Mouse (Mus musculus): ENCODE measurements around the gene Kif26b. TPM values are rescaled to one million over a fixed set of nuclear protein-coding genes. Genes with fewer than 3 reads are reported as not detected.

Gene Kif26b
- polyA plus RNA-seq (2014; fragmentation: Nextera tagmentation; extraction: Ambion mirVana), result 23.7 and 29.7 TPM in 2 replicates

GRCm38 (mm10) chr1:178528431-178529351 is at the start of gene Kif26b:
TSS of gene Kif26b (plus strand) at chr1:178529125.
- peaks cover 15% of the 10 kb centered on the region for H3K4me1 ChIP-seq (ENCODE audit: control insufficient read depth, insufficient read depth, low read length)
- peak within 1 kb of the TSS; percentile 71 for H3K4me3 ChIP-seq (ENCODE audit: low read depth, low read length)
- DNase-seq (ENCODE audit: low spot score) (peak; percentile 86), ATAC-seq (ENCODE audit: insufficient number of reproducible peaks, low FRiP score, low TSS enrichment, low read depth) (peak; percentile 62)
- H3K36me3 ChIP-seq (ENCODE audit: control insufficient read depth, insufficient read depth, low read length), result no peaks in the 10 kb centered on the region
- no peaks in the 10 kb centered on the region for H3K9me3 ChIP-seq (ENCODE audit: control insufficient read depth, low read length)
- WGBS, result under 1% methylated on average over 89 of the region's 92 CpGs
- H3K27me3 ChIP-seq (ENCODE audit: control insufficient read depth, insufficient read depth, low read length), result no peaks in the 10 kb centered on the region
- peak within 1 kb of the TSS; percentile 81 for H3K9ac ChIP-seq (ENCODE audit: low read length)
- H3K27ac ChIP-seq (replicated peaks; ENCODE audit: low read depth, low read length), result peak within 1 kb of the TSS; percentile 97
- peak within 1 kb of the TSS; percentile 100 for H3K4me2 ChIP-seq (ENCODE audit: low read depth, severe bottlenecking)

- no peaks in the 10 kb centered on the region for H3K4me1 ChIP-seq (ENCODE audit: control insufficient read depth, insufficient read depth, low read length)
- no peak overlapping the region for H3K4me3 ChIP-seq (ENCODE audit: low read depth, low read length)
- no peak overlapping the region for H3K27ac ChIP-seq (replicated peaks; ENCODE audit: low read depth, low read length)
- no peak overlapping the region for H3K4me2 ChIP-seq (ENCODE audit: low read depth, severe bottlenecking)
- H3K27me3 ChIP-seq (ENCODE audit: control insufficient read depth, insufficient read depth, low read length), result no peaks in the 10 kb centered on the region
- no peak overlapping the region for H3K9ac ChIP-seq (ENCODE audit: low read length)
- no peaks in the 10 kb centered on the region for H3K36me3 ChIP-seq (ENCODE audit: control insufficient read depth, insufficient read depth, low read length)
- H3K9me3 ChIP-seq (ENCODE audit: control insufficient read depth, low read length), result no peaks in the 10 kb centered on the region
- DNase-seq (ENCODE audit: low spot score) (no peak), ATAC-seq (ENCODE audit: insufficient number of reproducible peaks, low FRiP score, low TSS enrichment, low read depth) (no peak)
These were observed 45.1 kb upstream of the Kif26b start for GRCm38 (mm10) chr1:178483854-178484253.

GRCm38 (mm10) chr1:178485138-178485867 is 43.6 kb upstream of the Kif26b start:
- Histone ChIP-seq H3K9ac (ENCODE audit: low read length) (no peak overlapping the region), H3K27ac (replicated peaks; ENCODE audit: low read depth, low read length) (no peak overlapping the region), H3K27me3 (ENCODE audit: control insufficient read depth, insufficient read depth, low read length) (no peaks in the 10 kb centered on the region), H3K4me3 (ENCODE audit: low read depth, low read length) (no peak overlapping the region), H3K4me2 (ENCODE audit: low read depth, severe bottlenecking) (no peak overlapping the region), H3K9me3 (ENCODE audit: control insufficient read depth, low read length) (no peaks in the 10 kb centered on the region), H3K4me1 (ENCODE audit: control insufficient read depth, insufficient read depth, low read length) (no peaks in the 10 kb centered on the region; the same call in 1 of the 2 replicates), H3K36me3 (ENCODE audit: control insufficient read depth, insufficient read depth, low read length) (no peaks in the 10 kb centered on the region)
- DNase-seq (ENCODE audit: low spot score) (no peak), ATAC-seq (ENCODE audit: insufficient number of reproducible peaks, low FRiP score, low TSS enrichment, low read depth) (no peak)
- 83% methylated on average over 5 of the region's 5 CpGs for WGBS

- no peak for ATAC-seq (ENCODE audit: insufficient number of reproducible peaks, low FRiP score, low TSS enrichment, low read depth)
- Histone ChIP-seq H3K4me3 (ENCODE audit: low read depth, low read length) (no peak overlapping the region), H3K9me3 (ENCODE audit: control insufficient read depth, low read length) (no peaks in the 10 kb centered on the region), H3K36me3 (ENCODE audit: control insufficient read depth, insufficient read depth, low read length) (no peaks in the 10 kb centered on the region), H3K4me2 (ENCODE audit: low read depth, severe bottlenecking) (no peak overlapping the region), H3K27me3 (ENCODE audit: control insufficient read depth, insufficient read depth, low read length) (no peaks in the 10 kb centered on the region), H3K27ac (replicated peaks; ENCODE audit: low read depth, low read length) (no peak overlapping the region), H3K9ac (ENCODE audit: low read length) (no peak overlapping the region), H3K4me1 (ENCODE audit: control insufficient read depth, insufficient read depth, low read length) (no peaks in the 10 kb centered on the region; the same call in 1 of the 2 replicates)
- 79% methylated on average over 5 of the region's 5 CpGs for WGBS
- DNase-seq (ENCODE audit: low spot score), result no peak
These were observed 43.1 kb upstream of the Kif26b start for GRCm38 (mm10) chr1:178485868-178486220.

DNA sequence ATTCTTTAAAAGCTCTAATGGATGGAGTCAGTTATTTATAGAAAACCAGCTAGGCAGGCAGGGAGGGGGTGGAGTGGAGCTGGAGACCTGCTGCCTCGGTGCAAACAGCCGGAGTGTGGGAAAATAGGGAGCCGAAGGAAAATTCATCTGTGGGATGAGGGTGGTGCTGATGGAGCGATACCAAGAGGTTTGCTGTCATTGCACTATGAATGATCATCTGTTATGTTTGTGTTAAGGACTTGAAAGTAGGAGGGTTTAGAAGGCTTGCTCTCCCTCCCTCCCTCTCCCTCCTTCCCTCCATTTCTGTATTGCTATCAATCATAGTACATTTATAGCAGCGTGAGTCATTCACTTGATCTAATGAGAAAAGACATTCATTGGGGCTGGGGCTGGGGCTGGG is 42.1 kb upstream of the Kif26b start:
- Histone ChIP-seq H3K4me2 (ENCODE audit: low read depth, severe bottlenecking) (no peak overlapping the region), H3K27ac (replicated peaks; ENCODE audit: low read depth, low read length) (no peak overlapping the region), H3K9ac (ENCODE audit: low read length) (no peak overlapping the region), H3K36me3 (ENCODE audit: control insufficient read depth, insufficient read depth, low read length) (no peaks in the 10 kb centered on the region), H3K4me3 (ENCODE audit: low read depth, low read length) (no peak overlapping the region), H3K4me1 (ENCODE audit: control insufficient read depth, insufficient read depth, low read length) (no peaks in the 10 kb centered on the region; the same call in 1 of the 2 replicates), H3K9me3 (ENCODE audit: control insufficient read depth, low read length) (no peaks in the 10 kb centered on the region), H3K27me3 (ENCODE audit: control insufficient read depth, insufficient read depth, low read length) (no peaks in the 10 kb centered on the region)
- DNase-seq (ENCODE audit: low spot score) (no peak), ATAC-seq (ENCODE audit: insufficient number of reproducible peaks, low FRiP score, low TSS enrichment, low read depth) (no peak)
- WGBS, result 78% methylated on average over 5 of the region's 5 CpGs

DNA sequence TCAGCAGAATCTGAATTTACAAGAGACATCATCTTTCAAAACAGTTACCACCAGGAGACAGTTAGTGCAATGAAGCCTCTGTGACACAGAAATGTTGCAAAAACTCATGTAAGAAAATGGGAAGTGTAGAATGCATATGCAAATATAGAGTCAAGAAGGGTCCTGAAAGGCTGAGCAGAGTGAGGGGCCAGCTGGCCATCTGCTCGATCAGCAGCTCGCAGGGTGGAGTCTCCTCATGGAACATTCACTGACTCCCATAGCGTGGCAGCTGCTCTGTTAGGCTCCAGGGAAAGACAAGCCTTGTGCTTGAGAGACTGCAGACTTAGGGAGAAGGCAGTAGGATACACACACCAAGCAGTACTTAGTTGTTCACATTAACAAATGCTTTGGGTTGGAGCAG is 39.8 kb upstream of the Kif26b start:
- H3K9ac ChIP-seq (ENCODE audit: low read length), result no peak overlapping the region
- 24% methylated on average over 3 of the region's 3 CpGs for WGBS
- ATAC-seq (ENCODE audit: insufficient number of reproducible peaks, low FRiP score, low TSS enrichment, low read depth) (no peak), DNase-seq (ENCODE audit: low spot score) (no peak)
- no peak overlapping the region for H3K27ac ChIP-seq (replicated peaks; ENCODE audit: low read depth, low read length)
- H3K4me2 ChIP-seq (ENCODE audit: low read depth, severe bottlenecking), result no peak overlapping the region
- H3K36me3 ChIP-seq (ENCODE audit: control insufficient read depth, insufficient read depth, low read length), result no peaks in the 10 kb centered on the region
- H3K9me3 ChIP-seq (ENCODE audit: control insufficient read depth, low read length), result no peaks in the 10 kb centered on the region
- H3K4me1 ChIP-seq (ENCODE audit: control insufficient read depth, insufficient read depth, low read length), result no peaks in the 10 kb centered on the region; the same call in 1 of the 2 replicates
- H3K4me3 ChIP-seq (ENCODE audit: low read depth, low read length), result no peak overlapping the region
- no peaks in the 10 kb centered on the region for H3K27me3 ChIP-seq (ENCODE audit: control insufficient read depth, insufficient read depth, low read length)

- Histone ChIP-seq H3K9me3 (ENCODE audit: control insufficient read depth, low read length) (no peaks in the 10 kb centered on the region), H3K9ac (ENCODE audit: low read length) (no peak overlapping the region), H3K27me3 (ENCODE audit: control insufficient read depth, insufficient read depth, low read length) (no peaks in the 10 kb centered on the region), H3K27ac (replicated peaks; ENCODE audit: low read depth, low read length) (no peak overlapping the region), H3K36me3 (ENCODE audit: control insufficient read depth, insufficient read depth, low read length) (no peaks in the 10 kb centered on the region), H3K4me2 (ENCODE audit: low read depth, severe bottlenecking) (no peak overlapping the region), H3K4me1 (ENCODE audit: control insufficient read depth, insufficient read depth, low read length) (no peaks in the 10 kb centered on the region; the same call in 1 of the 2 replicates), H3K4me3 (ENCODE audit: low read depth, low read length) (no peak overlapping the region)
- WGBS, result 89% methylated on average over 5 of the region's 5 CpGs
- no peak for ATAC-seq (ENCODE audit: insufficient number of reproducible peaks, low FRiP score, low TSS enrichment, low read depth)
- DNase-seq (ENCODE audit: low spot score), result no peak
These were observed 37.2 kb upstream of the Kif26b start for GRCm38 (mm10) chr1:178491733-178492132.

DNA sequence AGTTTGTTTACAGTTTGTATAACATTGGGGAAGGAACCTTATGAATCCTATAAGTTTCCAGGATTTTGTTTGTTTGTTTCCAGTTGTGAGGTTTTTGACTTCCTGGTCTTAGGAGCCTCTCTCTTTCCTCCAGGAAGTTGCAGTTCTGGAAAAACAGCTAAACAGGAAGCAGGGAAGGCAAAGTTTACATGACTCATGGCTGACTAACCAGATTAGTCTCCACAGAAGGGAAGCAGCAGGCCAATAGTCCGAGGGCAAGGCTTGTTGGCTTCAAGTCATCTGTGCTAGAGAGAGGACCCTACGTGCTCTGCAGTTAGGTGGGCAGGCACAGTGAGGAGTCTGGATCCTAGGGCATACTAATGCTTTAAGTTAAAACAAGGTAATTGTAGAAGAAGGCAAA is 36.4 kb upstream of the Kif26b start:
- H3K4me2 ChIP-seq (ENCODE audit: low read depth, severe bottlenecking), result no peak overlapping the region

More for the DNA sequence above, 36.4 kb upstream of the Kif26b start:
- no peak for DNase-seq (ENCODE audit: low spot score)
- H3K27ac ChIP-seq (replicated peaks; ENCODE audit: low read depth, low read length), result no peak overlapping the region
- H3K9ac ChIP-seq (ENCODE audit: low read length), result no peak overlapping the region
- no peaks in the 10 kb centered on the region for H3K36me3 ChIP-seq (ENCODE audit: control insufficient read depth, insufficient read depth, low read length)
- ATAC-seq (ENCODE audit: insufficient number of reproducible peaks, low FRiP score, low TSS enrichment, low read depth), result no peak
- H3K4me3 ChIP-seq (ENCODE audit: low read depth, low read length), result no peak overlapping the region
- no peaks in the 10 kb centered on the region for H3K27me3 ChIP-seq (ENCODE audit: control insufficient read depth, insufficient read depth, low read length)
- WGBS, result 80% methylated on average over 2 of the region's 2 CpGs
- H3K4me1 ChIP-seq (ENCODE audit: control insufficient read depth, insufficient read depth, low read length), result no peaks in the 10 kb centered on the region; the same call in 1 of the 2 replicates
- no peaks in the 10 kb centered on the region for H3K9me3 ChIP-seq (ENCODE audit: control insufficient read depth, low read length)

Measured in limb, embryonic 11.5 days (tissue).